In the genomic region with DNA sequence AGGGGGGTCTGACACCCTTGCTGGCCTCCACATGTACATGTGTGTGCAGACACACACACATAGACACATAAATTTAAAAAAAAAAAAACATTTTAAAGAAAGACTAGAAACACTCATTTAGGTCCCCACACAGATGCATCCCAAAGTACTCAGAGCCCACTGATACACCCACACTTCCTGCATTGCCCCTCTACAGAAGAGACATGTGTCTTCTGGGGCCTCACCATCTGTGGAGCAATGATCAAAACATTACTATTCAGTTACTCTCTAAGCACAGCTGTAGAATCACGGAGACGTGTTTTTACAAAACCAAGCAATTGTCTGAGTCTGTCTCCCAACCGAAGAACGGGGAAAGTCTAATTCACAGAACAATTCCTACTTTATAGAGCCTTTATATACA, we compare ENCODE assay signal across 22 mouse cellular contexts. TPM values are rescaled to one million over a fixed set of nuclear protein-coding genes. Genes with fewer than 3 reads are reported as not detected.
DNase-seq lines count a peak whose midpoint lies in the region; ATAC-seq and TF ChIP-seq lines count a peak whose summit lies in the region.
"Had no signal": no experiment of that assay in that cellular context is flagged by ENCODE, and none has a peak within 500 bp of the region (broad histone marks: within the 10 kb centered on the region; RNA-seq: fewer than 3 reads in every experiment).

No protein-coding gene starts in this region.

- no peak for ATAC-seq in heart, embryonic 11.5 days (replicated peaks; ENCODE audit: insufficient number of reproducible peaks, low FRiP score, low TSS enrichment)
- no peak for ATAC-seq in megakaryocyte progenitor cell, adult 5-6 weeks (replicated peaks; ENCODE audit: poor library complexity)
- ATAC-seq: forebrain, embryonic 14.5 days had no signal

- no peaks in the 10 kb centered on the region for H3K36me3 ChIP-seq in heart, embryonic 11.5 days (ENCODE audit: control insufficient read depth, insufficient read depth, low read length)
- H3K36me3 ChIP-seq in thymus, adult 2 months (ENCODE audit: control insufficient read depth, insufficient read depth, low read length): no peaks in the 10 kb centered on the region
- H3K36me3 ChIP-seq: embryonic facial prominence, embryonic 12.5 days; forebrain, embryonic 10.5 days; hindbrain, embryonic 12.5 days had no signal

- no peak overlapping the region for H3K4me2 ChIP-seq in heart, embryonic 11.5 days
- H3K4me2 ChIP-seq: embryonic facial prominence, embryonic 12.5 days; hindbrain, embryonic 12.5 days had no signal

- H3K27ac ChIP-seq in heart, embryonic 11.5 days (ENCODE audit: low read depth, low read length): no peak overlapping the region
- H3K27ac ChIP-seq in thymus, adult 2 months (ENCODE audit: control insufficient read depth, insufficient read depth, low read length): peak overlapping the region; percentile 65
- H3K27ac ChIP-seq: embryonic facial prominence, embryonic 12.5 days; forebrain, embryonic 10.5 days; hindbrain, embryonic 12.5 days had no signal

- DNase-seq in heart, adult 11 months: peak; percentile 19
- peak; percentile 42 for DNase-seq in thymus, adult 2 months
- no peak for DNase-seq in thymus, adult 18-20 months
- peak; percentile 66 for DNase-seq in thymus, postnatal 14 days
- DNase-seq in testis, postnatal 14 days (ENCODE audit: low spot score): no peak
- no peak for DNase-seq in Muller cell, postnatal 12 days (ENCODE audit: inconsistent ontology term)
- DNase-seq: adrenal gland, adult 8-10 months; adrenal gland, postnatal 36 days; cerebellum, adult 11 months; cerebellum, adult 8-10 months; embryo, embryonic 11 days; gastrocnemius, adult 2 months; gastrocnemius, postnatal 25 days; heart, postnatal 10 days; heart, postnatal 4 days had no signal

- TF ChIP-seq CTCF in thymus, adult 2 months (IDR thresholded peaks at IDR 0.05; ENCODE audit: borderline replicate concordance, control insufficient read depth, extremely low read depth, insufficient read depth, low read length, poor library complexity): no peak

- 0 out of 2 replicates have a peak, but pooled peaks cover 4% of the 10 kb centered on the region for H3K4me1 ChIP-seq in heart, embryonic 11.5 days (ENCODE audit: control insufficient read depth, insufficient read depth, low read length)
- H3K4me1 ChIP-seq in thymus, adult 2 months (replicated peaks; ENCODE audit: control insufficient read depth, insufficient read depth, low read length): peaks cover 27% of the 10 kb centered on the region

- H3K4me3 ChIP-seq in heart, embryonic 11.5 days (ENCODE audit: low read depth, low read length): no peak overlapping the region
- no peak overlapping the region for H3K4me3 ChIP-seq in thymus, adult 2 months (ENCODE audit: control insufficient read depth, insufficient read depth, low read length)
- H3K4me3 ChIP-seq: embryonic facial prominence, embryonic 12.5 days; erythroblast, embryonic 14.5 days; forebrain, embryonic 10.5 days; gastrocnemius, adult 2 months; hindbrain, embryonic 12.5 days had no signal

- TF ChIP-seq POLR2A in thymus, adult 2 months (IDR thresholded peaks at IDR 0.05; ENCODE audit: control insufficient read depth, extremely low read depth, insufficient read depth, low read length, poor library complexity): no peak

- H3K9ac ChIP-seq in heart, embryonic 11.5 days (ENCODE audit: low read depth, low read length): no peak overlapping the region
- H3K9ac ChIP-seq: embryonic facial prominence, embryonic 12.5 days; hindbrain, embryonic 12.5 days had no signal

- no peaks in the 10 kb centered on the region for H3K9me3 ChIP-seq in heart, embryonic 11.5 days (replicated peaks; ENCODE audit: control insufficient read depth, low read length)
- H3K9me3 ChIP-seq: embryonic facial prominence, embryonic 12.5 days; forebrain, embryonic 10.5 days; hindbrain, embryonic 12.5 days had no signal

- H3K27me3 ChIP-seq in heart, embryonic 11.5 days (ENCODE audit: control insufficient read depth, insufficient read depth, low read length): no peaks in the 10 kb centered on the region
- H3K27me3 ChIP-seq in thymus, adult 2 months (ENCODE audit: control insufficient read depth, insufficient read depth, low read length): no peaks in the 10 kb centered on the region
- H3K27me3 ChIP-seq: embryonic facial prominence, embryonic 12.5 days; hindbrain, embryonic 12.5 days had no signal

- 92% methylated on average over 4 of the region's 4 CpGs for WGBS in heart, embryonic 11.5 days (ENCODE audit: insufficient replicate concordance)
- WGBS in thymus, adult 2 months: 7% methylated on average over 4 of the region's 4 CpGs

RNA-seq across cellular contexts. Expression of gene Cd180, which starts 45.8 kb away (rescaled TPM):
- polyA plus RNA-seq in heart, embryonic 11.5 days (2014; fragmentation: Nextera tagmentation; extraction: Ambion mirVana): 0.39 and 0.49 TPM in 2 replicates
- 4.1 and 4.5 TPM in 2 replicates for polyA plus RNA-seq in thymus, adult 2 months (2012; rRNA removed)
- 47.1 and 51.5 TPM in 2 replicates for total RNA-seq in megakaryocyte progenitor cell, adult 5-6 weeks (2015)
- 11.2 and 14.5 TPM in 2 replicates for total RNA-seq in megakaryocyte progenitor cell, adult 5-6 weeks (2017)
- polyA plus RNA-seq: erythroblast, embryonic 14.5 days had no signal

Comparison
In these comparisons a context has a peak if more than half of its experiments do, and no peak if none do; other contexts are left out.
1. DNase-seq: peak in heart, adult 11 months (single experiment), thymus, adult 2 months (single experiment) and thymus, postnatal 14 days (single experiment); none in thymus, adult 18-20 months (0 of 2), testis, postnatal 14 days (single experiment) and Muller cell, postnatal 12 days (single experiment).